Mouse (Mus musculus): ENCODE measurements around the gene Trp73.

DNA sequence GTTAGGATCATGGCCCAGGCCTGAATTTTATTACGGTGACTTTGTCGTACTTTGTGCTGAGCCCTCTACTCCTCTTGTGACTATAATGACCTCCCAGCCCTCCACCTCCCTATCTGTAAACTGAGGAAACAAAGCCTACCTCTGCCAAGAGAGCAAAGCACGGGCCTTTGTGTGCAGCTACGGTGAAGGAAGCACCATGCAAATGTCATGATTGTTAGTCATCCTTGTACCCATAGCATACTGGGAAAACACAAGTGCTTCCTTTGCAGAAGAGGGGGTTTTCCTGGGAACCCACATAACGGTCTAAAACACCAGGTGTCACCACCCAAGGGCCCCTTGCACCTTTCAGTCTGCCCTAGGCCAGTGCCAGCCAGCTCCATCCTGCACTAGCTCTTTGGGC is 14.8 kb downstream of the Trp73 start:
- no peak for TF ChIP-seq MAFK (IDR thresholded peaks at IDR 0.05; ENCODE audit: insufficient read depth, low read depth, low read length)
- TF ChIP-seq ZC3H11A (IDR thresholded peaks at IDR 0.05; ENCODE audit: borderline replicate concordance, low read depth, low read length): no peak
- no peak for TF ChIP-seq CHD2 (IDR thresholded peaks at IDR 0.05; ENCODE audit: low read depth, low read length)
- TF ChIP-seq HCFC1 (IDR thresholded peaks at IDR 0.05; ENCODE audit: borderline replicate concordance, insufficient read depth, low read length): no peak
- TF ChIP-seq ZNF384 (IDR thresholded peaks at IDR 0.05; ENCODE audit: low read depth, low read length): no peak
